Mouse (Mus musculus) lung, postnatal 0 days (tissue): ENCODE results near the gene A4galt. TPM values are rescaled to one million over a fixed set of nuclear protein-coding genes. Genes with fewer than 3 reads are reported as not detected.

Experiments used
- ATAC-seq: fragments of 200-750 bp; cut with Nextera tagmentation; 2 replicates; pipeline ENCODE4 v1.8.0; 2017; ENCODE audit warnings: moderate library complexity
- DNase-seq: peaks from one replicate; pipeline ENCODE4 v3.0.0-alpha.2; 2016; ENCODE audit warnings: low spot score
- H3K27ac ChIP-seq: fragments of 300-500 bp; sonication (generic); 2 replicates; pipeline ENCODE4 v1.5.1; 2014; ENCODE audit warnings: antibody characterized with exemption, mild to moderate bottlenecking, low read length, mixed read lengths
- H3K27me3 ChIP-seq: fragments of 300-500 bp; sonication (generic); replicated peaks from 2 replicates; pipeline ENCODE4 v1.6.1; 2014; ENCODE audit warnings: low read length, mixed read lengths; ENCODE audit not compliant: insufficient read depth
- H3K36me3 ChIP-seq: fragments of 300-500 bp; sonication (generic); 2 replicates; pipeline ENCODE4 v1.6.1; 2014; ENCODE audit warnings: low read length, mixed read lengths; ENCODE audit not compliant: insufficient read depth
- H3K4me1 ChIP-seq: fragments of 300-500 bp; sonication (generic); 2 replicates; pipeline ENCODE4 v1.6.1; 2014; ENCODE audit warnings: antibody characterized with exemption, low read depth, low read length, mixed read lengths; ENCODE audit not compliant: insufficient read depth
- H3K4me2 ChIP-seq: fragments of 300-500 bp; sonication (generic); replicated peaks from 2 replicates; pipeline ENCODE4 v1.6.1; 2014; ENCODE audit warnings: low read depth, mild to moderate bottlenecking, low read length, moderate library complexity, mixed read lengths
- H3K4me3 ChIP-seq: fragments of 300-500 bp; sonication (generic); 2 replicates; pipeline ENCODE4 v1.5.1; 2014; ENCODE audit warnings: low read depth, low read length
- H3K9ac ChIP-seq: fragments of 300-500 bp; sonication (generic); replicated peaks from 2 replicates; pipeline ENCODE4 v1.6.1; 2014; ENCODE audit warnings: low read depth, mild to moderate bottlenecking
- H3K9me3 ChIP-seq: fragments of 300-500 bp; sonication (generic); 2 replicates; pipeline ENCODE4 v1.6.1; 2016; ENCODE audit warnings: low read length, mixed read lengths
- CTCF ChIP-seq: IDR thresholded peaks from 2 replicates; pipeline ENCODE4 v1.5.1; 2016; ENCODE audit warnings: antibody characterized with exemption, mild to moderate bottlenecking
- EP300 ChIP-seq: IDR thresholded peaks from 2 replicates; pipeline ENCODE4 v1.6.1; 2016; ENCODE audit warnings: antibody characterized with exemption, mild to moderate bottlenecking, control low read depth
- WGBS: fragments of 180-500 bp; shearing (Covaris S2); extraction: QIAGEN DNeasy Blood & Tissue Kit; methylation state at CpG from one replicate; pipeline ENCODE4 v1.1.7; 2014; 5-methylcytosine and 5-hydroxymethylcytosine counted together
- polyA plus RNA-seq: library from polyadenylated mRNA; unstranded; fragments of >200 nt; fragmentation: Nextera tagmentation; extraction: Ambion mirVana; gene quantifications from 2 replicates; pipeline ENCODE4 v1.2.1, GENCODE M21; 2015

A4galt gene
- 15.2 and 16.0 TPM in 2 replicates for polyA plus RNA-seq

GRCm38 (mm10) chr15:83251176-83252004 is at the start of gene A4galt:
Gene A4galt, minus strand, starts transcription at chr15:83251774.
- WGBS = 3% methylated on average over 52 of the region's 66 CpGs

GRCm38 (mm10) chr15:83299916-83300582 is 48.5 kb upstream of the A4galt start:
- no peak for TF ChIP-seq CTCF
- peak; percentile 56; the same call in 1 of the 2 replicates for TF ChIP-seq EP300
- Histone ChIP-seq H3K9ac (no peak overlapping the region), H3K9me3 (no peaks in the 10 kb centered on the region), H3K4me1 (peaks cover 11% of the 10 kb centered on the region; the same call in 1 of the 2 replicates), H3K4me3 (no peak overlapping the region), H3K36me3 (0 out of 2 replicates have a peak, but pooled peaks cover 8% of the 10 kb centered on the region), H3K27ac (peak overlapping the region; percentile 68), H3K4me2 (no peak overlapping the region), H3K27me3 (no peaks in the 10 kb centered on the region)
- WGBS = 51% methylated on average over 10 of the region's 10 CpGs
- ATAC-seq (peak; percentile 25), DNase-seq (peak; percentile 58)

More at GRCm38 (mm10) chr15:83251176-83252004, at the start of gene A4galt:
- H3K27me3 ChIP-seq = 0 out of 2 replicates have a peak, but pooled peaks cover 6% of the 10 kb centered on the region
- TF ChIP-seq EP300 = no peak
- no peak for TF ChIP-seq CTCF
- DNase-seq = peak; percentile 56
- peak within 1 kb of the TSS; percentile 55 for H3K4me3 ChIP-seq
- no peaks in the 10 kb centered on the region for H3K9me3 ChIP-seq
- ATAC-seq = peak; percentile 79
- H3K36me3 ChIP-seq = no peaks in the 10 kb centered on the region
- peak within 1 kb of the TSS; percentile 71 for H3K9ac ChIP-seq
- H3K27ac ChIP-seq = peak within 1 kb of the TSS; percentile 32; the same call in 1 of the 2 replicates
- peak within 1 kb of the TSS; percentile 81 for H3K4me2 ChIP-seq
- H3K4me1 ChIP-seq = no peaks in the 10 kb centered on the region

GRCm38 (mm10) chr15:83299450-83299849 is 47.9 kb upstream of the A4galt start:
- 89% methylated on average over 7 of the region's 7 CpGs for WGBS
- H3K36me3 ChIP-seq = 0 out of 2 replicates have a peak, but pooled peaks cover 8% of the 10 kb centered on the region
- ATAC-seq = no peak
- no peak overlapping the region for H3K27ac ChIP-seq
- DNase-seq = no peak
- no peaks in the 10 kb centered on the region for H3K27me3 ChIP-seq
- H3K4me2 ChIP-seq = no peak overlapping the region
- no peak overlapping the region for H3K9ac ChIP-seq
- TF ChIP-seq CTCF = no peak
- no peak for TF ChIP-seq EP300
- peaks cover 11% of the 10 kb centered on the region; the same call in 1 of the 2 replicates for H3K4me1 ChIP-seq
- H3K4me3 ChIP-seq = no peak overlapping the region
- H3K9me3 ChIP-seq = no peaks in the 10 kb centered on the region

- ATAC-seq = no peak
- Histone ChIP-seq H3K27ac (no peak overlapping the region), H3K9me3 (no peaks in the 10 kb centered on the region), H3K4me1 (peaks cover 7% of the 10 kb centered on the region; the same call in 1 of the 2 replicates), H3K9ac (no peak overlapping the region), H3K36me3 (0 out of 2 replicates have a peak, but pooled peaks cover 8% of the 10 kb centered on the region), H3K4me3 (no peak overlapping the region), H3K27me3 (no peaks in the 10 kb centered on the region), H3K4me2 (no peak overlapping the region)
- 88% methylated on average over 2 of the region's 2 CpGs for WGBS
- TF ChIP-seq EP300 (no peak), CTCF (peak; percentile 43)
- DNase-seq = no peak
Measured at GRCm38 (mm10) chr15:83298810-83299209, 47.2 kb upstream of the A4galt start.

GRCm38 (mm10) chr15:83298313-83298712 is 46.7 kb upstream of the A4galt start:
- Histone ChIP-seq H3K4me1 (peaks cover 5% of the 10 kb centered on the region; the same call in 1 of the 2 replicates), H3K27ac (no peak overlapping the region), H3K9me3 (no peaks in the 10 kb centered on the region), H3K36me3 (0 out of 2 replicates have a peak, but pooled peaks cover 8% of the 10 kb centered on the region), H3K4me3 (no peak overlapping the region), H3K9ac (no peak overlapping the region), H3K4me2 (no peak overlapping the region), H3K27me3 (no peaks in the 10 kb centered on the region)
- DNase-seq (no peak), ATAC-seq (no peak)
- TF ChIP-seq EP300 = no peak
- TF ChIP-seq CTCF = peak; percentile 46
- WGBS = 86% methylated on average over 8 of the region's 8 CpGs

GRCm38 (mm10) chr15:83296771-83297311 is 45.3 kb upstream of the A4galt start:
- Histone ChIP-seq H3K27ac (no peak overlapping the region), H3K9ac (no peak overlapping the region), H3K36me3 (0 out of 2 replicates have a peak, but pooled peaks cover 2% of the 10 kb centered on the region), H3K4me1 (peaks cover 5% of the 10 kb centered on the region; the same call in 1 of the 2 replicates), H3K4me2 (no peak overlapping the region), H3K9me3 (no peaks in the 10 kb centered on the region), H3K4me3 (no peak overlapping the region), H3K27me3 (no peaks in the 10 kb centered on the region)
- DNase-seq = no peak
- TF ChIP-seq EP300 = no peak
- no peak for TF ChIP-seq CTCF
- no peak for ATAC-seq
- WGBS = 47% methylated on average over 6 of the region's 8 CpGs
